Mouse (Mus musculus) urinary bladder, adult 2 months (tissue): ENCODE data around the gene Ppard. TPM values are rescaled to one million over a fixed set of nuclear protein-coding genes. Genes with fewer than 3 reads are reported as not detected.
A peak's percentile ranks its signal among the peaks of the same experiment; 100 is the strongest.

ENCODE experiments used
- DNase-seq: peaks from one replicate; pipeline ENCODE4 v3.0.0; 2022; ENCODE audit warnings: low spot score
- polyA plus RNA-seq: library from polyadenylated mRNA; depleted of rRNA; stranded (reverse); fragments of >200 nt; gene quantifications from 2 replicates; pipeline ENCODE4 v1.2.3, GENCODE M21; 2012; rRNA removed

The Ppard gene
- polyA plus RNA-seq, 1 experiment, result 23.8 TPM

DNA sequence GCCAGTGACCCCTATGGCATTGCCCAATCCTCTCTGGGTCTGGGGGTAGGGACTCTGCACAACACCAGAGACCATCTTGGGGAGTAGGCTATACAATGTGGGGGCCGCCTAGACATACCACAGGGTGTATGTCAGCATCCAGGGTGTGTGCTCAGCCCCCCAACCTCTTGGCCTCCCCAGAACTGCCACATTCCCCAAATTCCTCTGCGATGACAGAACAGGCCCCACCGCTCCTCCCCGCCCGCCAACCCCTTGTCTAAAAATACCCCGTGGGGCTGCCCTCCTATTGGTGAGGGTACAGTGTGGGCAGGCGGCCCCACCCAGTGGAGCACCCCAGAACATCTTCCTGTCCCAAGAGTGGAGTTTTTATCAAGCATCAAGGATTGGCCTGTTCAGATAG, 108.1 kb downstream of the Ppard start:
- no peak for DNase-seq

GRCm38 (mm10) chr17:28341091-28341490, 108.6 kb downstream of the Ppard start:
- DNase-seq, result peak; percentile 97

DNA sequence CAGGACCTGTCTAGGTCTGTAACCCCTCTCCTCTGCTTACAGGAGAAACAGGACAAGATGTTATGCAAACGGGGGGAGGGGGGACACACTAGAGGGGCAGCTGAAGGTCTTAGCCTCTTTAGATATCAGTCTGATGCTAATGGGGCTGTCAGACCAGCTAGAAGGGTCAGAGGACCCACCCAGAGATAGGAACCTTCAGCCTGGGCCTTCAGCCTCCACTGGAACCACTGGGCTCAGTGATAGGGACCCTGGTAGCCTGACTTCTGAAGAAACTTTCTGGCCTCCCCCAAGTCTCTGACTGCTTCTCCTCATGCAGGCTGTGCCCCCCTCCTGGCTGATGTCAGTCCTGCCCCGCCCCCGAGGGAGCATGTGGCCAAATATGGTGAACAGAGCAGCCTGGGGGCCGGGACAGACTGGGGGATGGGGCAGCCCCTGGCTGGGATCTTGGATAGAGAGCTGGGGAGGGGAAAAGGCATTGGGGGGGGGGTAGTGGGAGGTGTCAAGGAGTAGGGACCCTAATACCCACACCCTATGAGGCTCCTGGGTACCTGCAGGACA, 111.6 kb downstream of the Ppard start:
- DNase-seq, result no peak

GRCm38 (mm10) chr17:28344670-28345069, 112.2 kb downstream of the Ppard start:
- DNase-seq, result no peak

DNA sequence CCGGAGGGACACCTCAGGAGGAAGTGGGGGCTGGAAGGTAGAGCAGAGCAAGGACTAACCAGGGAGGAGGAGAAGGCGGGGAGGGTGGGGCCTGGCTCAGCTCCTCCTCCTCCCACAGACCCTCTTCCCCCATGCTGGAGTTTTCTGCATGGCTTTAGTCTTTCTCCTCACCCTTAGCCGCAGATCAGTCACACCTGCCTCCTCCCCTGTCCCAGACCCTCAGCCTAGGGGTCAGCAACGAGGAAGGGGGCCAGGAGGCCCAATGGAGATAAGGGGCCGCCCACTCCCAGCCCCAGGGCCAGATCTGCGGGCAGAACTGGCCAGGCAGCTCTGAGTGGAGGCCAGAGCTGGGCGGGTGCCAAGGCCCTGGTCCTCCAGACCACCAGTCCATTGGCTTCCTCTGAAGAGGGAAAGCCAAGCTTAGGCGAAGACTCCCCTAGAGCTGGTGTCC, 112.8 kb downstream of the Ppard start:
- no peak for DNase-seq

DNA sequence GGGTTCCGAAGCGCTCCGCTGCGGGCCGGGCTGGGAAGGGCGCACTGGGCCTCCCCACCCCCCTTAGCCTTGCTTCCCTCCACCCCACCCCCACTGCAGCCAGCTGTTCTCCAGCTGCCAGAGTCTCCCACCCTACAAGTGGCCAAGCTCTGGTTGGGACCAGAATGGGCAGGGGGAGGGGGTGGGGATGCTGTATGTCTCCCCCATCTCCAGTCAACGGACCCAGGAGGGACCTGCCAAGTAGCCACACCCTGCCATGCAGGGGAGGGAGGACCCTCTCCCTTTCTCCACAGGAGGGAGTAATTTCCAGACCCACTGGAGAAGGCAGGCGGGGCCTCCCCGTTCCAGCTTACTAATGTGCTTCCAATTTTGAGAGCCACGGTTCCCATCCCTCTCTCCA, 113.4 kb downstream of the Ppard start:
- no peak for DNase-seq

GRCm38 (mm10) chr17:28347327-28347726, 114.8 kb downstream of the Ppard start:
- DNase-seq, result no peak

- no peak for DNase-seq
These were observed 115.7 kb downstream of the Ppard start for GRCm38 (mm10) chr17:28348211-28348610.

DNA sequence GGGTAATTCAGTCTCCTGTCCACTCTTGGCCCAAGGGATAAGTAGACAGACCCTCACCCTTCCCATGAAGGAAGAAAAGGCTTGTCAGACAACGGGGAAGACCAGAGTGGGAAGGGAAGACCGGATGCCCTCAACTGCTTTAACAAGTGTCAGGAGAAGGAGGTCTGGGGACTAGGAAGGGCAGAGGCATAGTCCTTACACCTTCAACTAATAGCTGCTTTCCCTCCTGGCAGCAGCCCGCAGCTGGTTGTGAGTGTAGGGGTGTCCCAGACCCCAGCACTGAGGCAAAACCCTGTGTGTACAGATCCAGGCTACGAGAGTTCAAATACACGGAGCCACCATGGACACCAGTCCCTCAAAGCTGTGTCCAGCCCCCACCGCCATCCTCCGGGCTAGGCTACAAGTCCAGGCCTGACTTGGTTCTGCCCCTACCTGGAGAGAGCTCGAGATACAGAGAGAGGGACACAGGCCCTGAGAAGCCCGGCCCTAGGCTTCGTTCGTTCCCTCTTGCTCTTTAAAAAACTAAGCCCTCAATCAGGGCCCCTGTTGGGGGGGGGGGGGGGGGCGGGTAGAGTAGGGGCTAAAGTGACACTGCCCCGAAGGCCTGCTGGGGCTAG, 116.9 kb downstream of the Ppard start:
- DNase-seq, result no peak

GRCm38 (mm10) chr17:28349901-28350465, 117.5 kb downstream of the Ppard start:
- no peak for DNase-seq

DNA sequence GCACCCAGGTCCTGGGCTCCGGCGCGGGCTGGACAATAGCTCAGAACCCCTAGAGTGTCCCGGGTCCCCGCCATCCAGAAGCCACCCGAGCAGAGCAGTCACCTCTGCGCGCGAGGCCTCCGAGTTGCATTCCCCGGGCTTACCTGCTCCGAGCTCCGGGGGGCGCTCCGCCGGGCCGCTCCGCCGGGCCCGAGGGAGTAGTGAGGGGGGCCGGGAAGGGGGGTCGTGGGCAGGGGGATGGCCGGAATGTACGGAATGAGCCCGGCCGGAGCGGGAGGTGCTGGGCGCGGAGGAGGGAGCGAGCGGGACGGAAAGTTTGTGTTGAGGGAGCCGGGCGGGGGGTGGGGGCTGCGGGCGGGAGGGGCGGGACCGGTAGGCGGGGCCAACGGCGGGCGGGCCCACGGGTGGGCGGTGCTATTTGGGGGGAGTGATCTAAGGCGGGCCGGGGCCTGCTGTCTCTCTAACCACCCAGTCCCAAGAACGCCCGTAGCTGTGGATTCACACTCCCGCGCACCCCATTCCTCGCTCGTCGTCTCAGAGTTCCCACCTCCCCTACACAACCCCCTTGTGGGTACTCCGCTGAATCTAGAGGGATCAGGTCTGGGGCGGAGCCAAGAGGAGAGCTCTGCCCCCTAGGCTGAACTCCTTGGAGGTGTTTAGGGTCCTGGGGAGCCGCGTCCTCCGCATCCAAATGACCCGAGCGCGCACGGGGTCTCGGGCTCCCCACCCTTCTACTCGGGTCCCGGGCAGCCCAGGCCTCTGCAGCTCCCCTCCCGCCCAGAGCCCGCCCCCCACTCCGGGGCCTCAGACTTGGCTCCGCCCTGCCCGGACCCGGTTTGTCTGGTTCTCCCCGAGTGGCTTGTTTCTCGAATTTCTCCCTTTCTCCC, 118.2 kb downstream of the Ppard start, which contains the start of gene Tead3:
Tead3 (minus strand) TSS at position 352 of the 887 bp plus-strand sequence.
- DNase-seq, result peak; percentile 76

Other genes starting within 250 kb of the Ppard start
- gene Tcp11, start 152.1 kb upstream of the Ppard start, polyA plus RNA-seq, result 0.19 and 0.43 TPM in 2 replicates
- 1.6 and 1.8 TPM in 2 replicates for gene Scube3, start 90.6 kb upstream of the Ppard start, polyA plus RNA-seq
- 21.0 and 28.3 TPM in 2 replicates for gene Zfp523, start 55.6 kb upstream of the Ppard start, polyA plus RNA-seq
- 20.4 and 22.5 TPM in 2 replicates for gene Def6, start 24.9 kb upstream of the Ppard start, polyA plus RNA-seq
- 11.6 and 18.0 TPM in 2 replicates for gene Fance, start 80.8 kb downstream of the Ppard start, polyA plus RNA-seq
- 1,892 and 2,281 TPM in 2 replicates for gene Rpl10a, start 95.8 kb downstream of the Ppard start, polyA plus RNA-seq
- gene Tead3, start 118.1 kb downstream of the Ppard start, polyA plus RNA-seq, result 41.6 and 64.2 TPM in 2 replicates
- gene Tulp1, start 132.5 kb downstream of the Ppard start, polyA plus RNA-seq, result 0.65 and 0.84 TPM in 2 replicates